Mouse (Mus musculus): ENCODE results near the gene Insm1.

DNA sequence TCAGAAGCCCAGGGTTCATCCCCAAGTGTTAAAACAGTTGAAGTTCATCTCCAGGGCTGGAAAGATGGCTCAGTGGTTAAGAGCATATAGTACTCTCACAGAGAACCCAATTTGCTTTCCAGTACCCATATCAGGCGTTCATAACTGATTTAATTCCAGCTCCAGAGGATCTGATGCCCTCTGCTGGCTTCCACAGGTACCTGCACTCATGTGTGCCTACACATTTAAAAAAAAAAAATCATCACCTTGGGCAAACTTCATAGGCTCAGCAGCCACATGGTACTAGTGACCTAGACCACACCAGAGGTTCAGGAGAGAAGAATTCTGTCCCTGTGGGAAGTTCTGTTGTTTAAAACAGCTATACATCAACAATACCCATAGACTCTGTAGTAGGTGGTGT lies 43.0 kb upstream of the Insm1 start:
- TF ChIP-seq POLR2A (IDR thresholded peaks at IDR 0.05; ENCODE audit: control insufficient read depth, extremely low read depth, insufficient read depth, low read length, poor library complexity) (no peak), CTCF (IDR thresholded peaks at IDR 0.05; ENCODE audit: borderline replicate concordance, control insufficient read depth, extremely low read depth, insufficient read depth, low read length, poor library complexity) (no peak)

Measured in thymus, adult 2 months (tissue).